Mouse (Mus musculus) cortical plate, adult 2 months (tissue): ENCODE data around the gene Olfr402.

ENCODE experiments used
- CTCF ChIP-seq: fragments of 200-500 bp; IDR thresholded peaks from 2 replicates; pipeline ENCODE4 v1.5.1; 2011; ENCODE audit warnings: mild to moderate bottlenecking, control low read depth, low read length; ENCODE audit not compliant: insufficient read depth; ENCODE audit errors: extremely low read depth
- POLR2A ChIP-seq: fragments of 200-500 bp; IDR thresholded peaks from 2 replicates; pipeline ENCODE4 v1.6.1; 2011; ENCODE audit warnings: mild to moderate bottlenecking, low read length, control low read depth; ENCODE audit not compliant: insufficient read depth; ENCODE audit errors: extremely low read depth

DNA sequence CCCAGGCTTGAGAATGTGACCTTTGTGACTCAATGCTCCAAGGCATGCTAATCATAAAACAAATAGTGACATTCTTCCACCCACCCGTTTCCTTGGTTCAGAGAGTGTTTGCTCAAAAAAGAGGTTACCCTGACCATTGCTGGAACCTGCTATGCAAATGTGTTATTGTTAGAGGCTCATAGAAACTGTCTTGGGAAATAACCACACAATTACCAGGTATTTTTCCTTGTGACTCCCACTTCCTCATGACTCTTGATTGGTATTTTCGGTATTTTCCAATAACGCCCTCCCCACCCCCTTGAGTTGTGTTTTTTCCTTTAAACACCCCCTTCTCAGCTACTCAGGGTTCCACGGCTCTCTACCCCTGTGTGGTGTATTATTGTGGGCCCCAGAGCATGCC lies 30.4 kb downstream of the Olfr402 start:
- TF ChIP-seq POLR2A (no peak), CTCF (no peak)
